ENCODE assay signal across 8 mouse cellular contexts in genomic region chr17:29614115-29615023, GRCm38 (mm10). TPM values are rescaled to one million over a fixed set of nuclear protein-coding genes. Genes with fewer than 3 reads are reported as not detected.
DNase-seq lines count a peak whose midpoint lies in the region; ATAC-seq lines count a peak whose summit lies in the region.

Rnf8 (plus strand) TSS chr17:29614790.
Gm28043 (plus strand) TSS chr17:29614876.

- WGBS in heart, embryonic 10.5 days: 2% methylated on average over 52 of the region's 52 CpGs
- WGBS in kidney, embryonic 15.5 days: 1% methylated on average over 52 of the region's 52 CpGs

- peak; percentile 94 to 95 for DNase-seq in B cell, adult 2 months
- peak; percentile 97 for DNase-seq in brain, adult 2 months (ENCODE audit: low read depth, low spot score)
- peak; percentile 96 for DNase-seq in heart, embryonic 10.5 days (ENCODE audit: low spot score)
- peak; percentile 95 for DNase-seq in liver
- peak; percentile 95 to 99 for DNase-seq in spleen, postnatal 4 days (ENCODE audit: low spot score in 2 of 2)

- peak within 1 kb of the TSS; percentile 98 for H3K27ac ChIP-seq in heart, embryonic 10.5 days
- H3K27ac ChIP-seq in kidney, embryonic 15.5 days: peak within 1 kb of the TSS; percentile 97

- peak within 1 kb of the TSS; percentile 98 for H3K4me3 ChIP-seq in heart, embryonic 10.5 days
- peak within 1 kb of the TSS; percentile 83 for H3K4me3 ChIP-seq in kidney, embryonic 15.5 days (replicated peaks)

- H3K36me3 ChIP-seq in heart, embryonic 10.5 days: peaks cover 14% of the 10 kb centered on the region
- H3K36me3 ChIP-seq in kidney, embryonic 15.5 days: peaks cover 10% of the 10 kb centered on the region

- no peaks in the 10 kb centered on the region for H3K9me3 ChIP-seq in heart, embryonic 10.5 days
- no peaks in the 10 kb centered on the region for H3K9me3 ChIP-seq in kidney, embryonic 15.5 days (replicated peaks)

- ATAC-seq in erythroblast, adult 5-6 weeks (replicated peaks; ENCODE audit: low FRiP score, poor library complexity, severe bottlenecking): peak; percentile 89
- peak; percentile 90 for ATAC-seq in kidney, embryonic 15.5 days (replicated peaks; ENCODE audit: low FRiP score)
- ATAC-seq in monocyte, adult 5-6 weeks (replicated peaks; ENCODE audit: insufficient number of reproducible peaks, low FRiP score, low TSS enrichment, poor library complexity, severe bottlenecking): peak; percentile 94

- peaks cover 35% of the 10 kb centered on the region for H3K4me1 ChIP-seq in heart, embryonic 10.5 days
- H3K4me1 ChIP-seq in kidney, embryonic 15.5 days: peaks cover 34% of the 10 kb centered on the region

- no peaks in the 10 kb centered on the region for H3K27me3 ChIP-seq in heart, embryonic 10.5 days (ENCODE audit: insufficient read depth, poor library complexity, severe bottlenecking)
- H3K27me3 ChIP-seq in kidney, embryonic 15.5 days: no peaks in the 10 kb centered on the region

- peak within 1 kb of the TSS; percentile 82 for H3K4me2 ChIP-seq in kidney, embryonic 15.5 days

- peak within 1 kb of the TSS; percentile 94 for H3K9ac ChIP-seq in kidney, embryonic 15.5 days

RNA-seq across cellular contexts. Expression of gene Rnf8, which starts in this region (rescaled TPM):
- total RNA-seq in erythroblast, adult 5-6 weeks (2015; ENCODE audit: low replicate concordance): 14.4 and 17.1 TPM in 2 replicates
- 6.8 and 37.2 TPM in 2 replicates for total RNA-seq in erythroblast, adult 5-6 weeks (2017; ENCODE audit: low replicate concordance)
- 70.9 and 85.7 TPM in 2 replicates for polyA plus RNA-seq in heart, embryonic 10.5 days (2016; fragmentation: Nextera tagmentation; extraction: Ambion mirVana)
- 73.7 and 76.0 TPM in 2 replicates for polyA plus RNA-seq in kidney, embryonic 15.5 days (2015; fragmentation: Nextera tagmentation; extraction: Ambion mirVana)
- total RNA-seq in monocyte, adult 5-6 weeks (2017): 44.8 to 57.1 TPM (median 48.0 TPM) in 3 replicates

RNA-seq across cellular contexts. Expression of gene Gm28043, which starts in this region (rescaled TPM):
- 1.7 and 2.7 TPM in 2 replicates for total RNA-seq in erythroblast, adult 5-6 weeks (2015; ENCODE audit: low replicate concordance)
- 20.6 and 22.0 TPM in 2 replicates for total RNA-seq in erythroblast, adult 5-6 weeks (2017; ENCODE audit: low replicate concordance)
- 2.3 and 2.4 TPM in 2 replicates for polyA plus RNA-seq in heart, embryonic 10.5 days (2016; fragmentation: Nextera tagmentation; extraction: Ambion mirVana)
- polyA plus RNA-seq in kidney, embryonic 15.5 days (2015; fragmentation: Nextera tagmentation; extraction: Ambion mirVana): 2.8 TPM in 2 replicates
- total RNA-seq in monocyte, adult 5-6 weeks (2017): 17.9 to 20.7 TPM (median 20.5 TPM) in 3 replicates

Comparison
In these comparisons a context has a peak if more than half of its experiments do, and no peak if none do; other contexts are left out.
1. Peak in every context shown above with its lines: DNase-seq, ATAC-seq, H3K4me3 ChIP-seq and H3K27ac ChIP-seq.